Mouse (Mus musculus) embryonic facial prominence, embryonic 11.5 days (tissue): ENCODE data around the gene Abcb1b. TPM values are rescaled to one million over a fixed set of nuclear protein-coding genes. Genes with fewer than 3 reads are reported as not detected.

Experiments
- ATAC-seq: fragments of 200-750 bp; cut with Nextera tagmentation; replicated peaks from 2 replicates; pipeline ENCODE4 v1.8.0; 2017; ENCODE audit warnings: low read depth; ENCODE audit not compliant: insufficient number of reproducible peaks, low FRiP score, low TSS enrichment
- DNase-seq: peaks from one replicate; pipeline ENCODE4 v3.0.0-alpha.2; 2015; ENCODE audit warnings: low spot score
- H3K27ac ChIP-seq: fragments of 300-500 bp; sonication (generic); replicated peaks from 2 replicates; pipeline ENCODE4 v1.5.1; 2014; ENCODE audit warnings: mild to moderate bottlenecking, low read depth, low read length, control low read depth
- H3K27me3 ChIP-seq: fragments of 300-500 bp; sonication (generic); 2 replicates; pipeline ENCODE4 v1.6.1; 2014; ENCODE audit warnings: mild to moderate bottlenecking, low read length, moderate library complexity, mixed read lengths; ENCODE audit not compliant: control insufficient read depth, insufficient read depth
- H3K36me3 ChIP-seq: fragments of 300-500 bp; sonication (generic); replicated peaks from 2 replicates; pipeline ENCODE4 v1.6.1; 2014; ENCODE audit warnings: low read depth, mild to moderate bottlenecking, low read length, moderate library complexity, mixed read lengths; ENCODE audit not compliant: control insufficient read depth, insufficient read depth
- H3K4me1 ChIP-seq: fragments of 300-500 bp; sonication (generic); 2 replicates; pipeline ENCODE4 v1.6.1; 2014; ENCODE audit warnings: low read length, mixed read lengths; ENCODE audit not compliant: control insufficient read depth, insufficient read depth
- H3K4me2 ChIP-seq: fragments of 300-500 bp; sonication (generic); 2 replicates; pipeline ENCODE4 v1.6.1; 2014; ENCODE audit warnings: low read depth, mild to moderate bottlenecking, control low read depth, low read length, moderate library complexity
- H3K4me3 ChIP-seq: fragments of 300-500 bp; sonication (generic); 2 replicates; pipeline ENCODE4 v1.5.1; 2014; ENCODE audit warnings: low read depth, low read length, control low read depth
- H3K9ac ChIP-seq: fragments of 300-500 bp; sonication (generic); replicated peaks from 2 replicates; pipeline ENCODE4 v1.6.1; 2014; ENCODE audit warnings: mild to moderate bottlenecking, control low read depth, low read length
- H3K9me3 ChIP-seq: fragments of 300-500 bp; sonication (generic); replicated peaks from 2 replicates; pipeline ENCODE4 v1.6.1; 2016; ENCODE audit warnings: mild to moderate bottlenecking, low read length, inconsistent platforms, mixed read lengths; ENCODE audit not compliant: control insufficient read depth
- WGBS: fragments of 180-500 bp; shearing (Covaris S2); extraction: QIAGEN DNeasy Blood & Tissue Kit; methylation state at CpG from one replicate; pipeline ENCODE4 v1.1.7; 2014; 5-methylcytosine and 5-hydroxymethylcytosine counted together
- polyA plus RNA-seq: library from polyadenylated mRNA; unstranded; fragments of >200 nt; fragmentation: Nextera tagmentation; extraction: Ambion mirVana; gene quantifications from 2 replicates; pipeline ENCODE4 v1.2.1, GENCODE M21; 2014

Abcb1b gene
- polyA plus RNA-seq, 1 experiment from 2014 or later = 0.77 TPM

GRCm38 (mm10) chr5:8872979-8873915, 75.3 kb downstream of the Abcb1b start:
- Histone ChIP-seq H3K27me3 (no peaks in the 10 kb centered on the region), H3K4me1 (no peaks in the 10 kb centered on the region), H3K27ac (no peak overlapping the region), H3K9ac (no peak overlapping the region), H3K36me3 (no peaks in the 10 kb centered on the region), H3K4me2 (no peak overlapping the region), H3K9me3 (no peaks in the 10 kb centered on the region), H3K4me3 (no peak overlapping the region)
- no peak for DNase-seq
- WGBS = 85% methylated on average over 6 of the region's 6 CpGs
- no peak for ATAC-seq

GRCm38 (mm10) chr5:8877086-8877485, 79.1 kb downstream of the Abcb1b start:
- Histone ChIP-seq H3K9ac (no peak overlapping the region), H3K4me2 (no peak overlapping the region), H3K27ac (no peak overlapping the region), H3K4me1 (no peaks in the 10 kb centered on the region), H3K27me3 (no peaks in the 10 kb centered on the region), H3K9me3 (no peaks in the 10 kb centered on the region), H3K4me3 (no peak overlapping the region), H3K36me3 (no peaks in the 10 kb centered on the region)
- WGBS = 83% methylated on average over 2 of the region's 2 CpGs
- no peak for DNase-seq
- no peak for ATAC-seq

GRCm38 (mm10) chr5:8877800-8878199, 79.9 kb downstream of the Abcb1b start:
- Histone ChIP-seq H3K36me3 (no peaks in the 10 kb centered on the region), H3K27ac (no peak overlapping the region), H3K4me1 (no peaks in the 10 kb centered on the region), H3K4me3 (no peak overlapping the region), H3K9ac (no peak overlapping the region), H3K9me3 (no peaks in the 10 kb centered on the region), H3K4me2 (no peak overlapping the region), H3K27me3 (no peaks in the 10 kb centered on the region)
- ATAC-seq (no peak), DNase-seq (no peak)
- WGBS = 70% methylated on average over 5 of the region's 5 CpGs

GRCm38 (mm10) chr5:8885837-8886236, 87.9 kb downstream of the Abcb1b start:
- Histone ChIP-seq H3K4me1 (no peaks in the 10 kb centered on the region), H3K4me3 (no peak overlapping the region), H3K27ac (no peak overlapping the region), H3K9ac (no peak overlapping the region), H3K9me3 (no peaks in the 10 kb centered on the region), H3K4me2 (no peak overlapping the region), H3K27me3 (no peaks in the 10 kb centered on the region), H3K36me3 (no peaks in the 10 kb centered on the region)
- DNase-seq (no peak), ATAC-seq (no peak)
- 82% methylated on average over 2 of the region's 2 CpGs for WGBS

- Histone ChIP-seq H3K9me3 (no peaks in the 10 kb centered on the region), H3K36me3 (no peaks in the 10 kb centered on the region), H3K9ac (peak within 1 kb of the TSS; percentile 53), H3K4me2 (peak within 1 kb of the TSS; percentile 97), H3K27me3 (no peaks in the 10 kb centered on the region; the same call in none of the 2 replicates), H3K4me3 (peak within 1 kb of the TSS; percentile 63), H3K27ac (no peak within 1 kb of the TSS), H3K4me1 (peaks cover 3% of the 10 kb centered on the region)
- peak; percentile 91 for ATAC-seq
- WGBS = under 1% methylated on average over 58 of the region's 65 CpGs
- DNase-seq = peak; percentile 72
These were observed 95.6 kb downstream of the Abcb1b start, which contains the start of gene Abcb4 for GRCm38 (mm10) chr5:8893300-8894103. Gene Abcb4 (plus strand): TSS chr5:8893717.

GRCm38 (mm10) chr5:8894104-8894425, 96.1 kb downstream of the Abcb1b start:
- ATAC-seq (no peak), DNase-seq (no peak)
- Histone ChIP-seq H3K27ac (no peak overlapping the region), H3K36me3 (no peaks in the 10 kb centered on the region), H3K4me2 (peak overlapping the region; percentile 97), H3K9ac (peak overlapping the region; percentile 53), H3K27me3 (no peaks in the 10 kb centered on the region; the same call in none of the 2 replicates), H3K4me3 (peak overlapping the region; percentile 63), H3K9me3 (no peaks in the 10 kb centered on the region), H3K4me1 (peaks cover 3% of the 10 kb centered on the region)
- WGBS = 8% methylated on average over 15 of the region's 15 CpGs

GRCm38 (mm10) chr5:8894641-8895490, 96.9 kb downstream of the Abcb1b start:
- DNase-seq (no peak), ATAC-seq (no peak)
- no peak overlapping the region for H3K9ac ChIP-seq
- H3K36me3 ChIP-seq = no peaks in the 10 kb centered on the region
- no peak overlapping the region for H3K4me2 ChIP-seq
- 70% methylated on average over 15 of the region's 15 CpGs for WGBS
- peaks cover 3% of the 10 kb centered on the region for H3K4me1 ChIP-seq
- no peak overlapping the region for H3K4me3 ChIP-seq
- no peak overlapping the region for H3K27ac ChIP-seq
- H3K9me3 ChIP-seq = no peaks in the 10 kb centered on the region
- no peaks in the 10 kb centered on the region; the same call in none of the 2 replicates for H3K27me3 ChIP-seq
